Mouse (Mus musculus): ENCODE data around the gene Nmrk2.

The Nmrk2 gene

GRCm38 (mm10) chr10:81216810-81217209 is 15.0 kb upstream of the Nmrk2 start:
- DNase-seq (ENCODE audit: low spot score), result no peak

- no peak for DNase-seq (ENCODE audit: low spot score)
Measured at GRCm38 (mm10) chr10:81216260-81216659, 14.4 kb upstream of the Nmrk2 start.

GRCm38 (mm10) chr10:81210154-81210553 is 8.3 kb upstream of the Nmrk2 start:
- no peak for DNase-seq (ENCODE audit: low spot score)

GRCm38 (mm10) chr10:81204137-81204536 is 2.3 kb upstream of the Nmrk2 start:
- DNase-seq (ENCODE audit: low spot score), result no peak

- DNase-seq (ENCODE audit: low spot score), result no peak
Measured at GRCm38 (mm10) chr10:81202978-81203720, 1.3 kb upstream of the Nmrk2 start.

GRCm38 (mm10) chr10:81200605-81201287 is 1.1 kb downstream of the Nmrk2 start:
- no peak for DNase-seq (ENCODE audit: low spot score)

GRCm38 (mm10) chr10:81200141-81200540 is 1.7 kb downstream of the Nmrk2 start:
- DNase-seq (ENCODE audit: low spot score), result no peak

GRCm38 (mm10) chr10:81198990-81199389 is 2.9 kb downstream of the Nmrk2 start:
- DNase-seq (ENCODE audit: low spot score), result no peak

- no peak for DNase-seq (ENCODE audit: low spot score)
Measured at GRCm38 (mm10) chr10:81198230-81198629, 3.6 kb downstream of the Nmrk2 start.

- DNase-seq (ENCODE audit: low spot score), result no peak
Measured at GRCm38 (mm10) chr10:81197305-81197704, 4.5 kb downstream of the Nmrk2 start.

- DNase-seq (ENCODE audit: low spot score), result no peak
Measured at GRCm38 (mm10) chr10:81196470-81197065, 5.3 kb downstream of the Nmrk2 start.

GRCm38 (mm10) chr10:81195300-81195699 is 6.6 kb downstream of the Nmrk2 start:
- DNase-seq (ENCODE audit: low spot score), result no peak

GRCm38 (mm10) chr10:81193991-81194774 is 7.7 kb downstream of the Nmrk2 start:
- DNase-seq (ENCODE audit: low spot score), result no peak

GRCm38 (mm10) chr10:81192968-81193501 is 8.8 kb downstream of the Nmrk2 start:
- DNase-seq (ENCODE audit: low spot score), result no peak

- no peak for DNase-seq (ENCODE audit: low spot score)
Measured at GRCm38 (mm10) chr10:81192270-81192967, 9.4 kb downstream of the Nmrk2 start.

GRCm38 (mm10) chr10:81191342-81191982 is 10.4 kb downstream of the Nmrk2 start:
- DNase-seq (ENCODE audit: low spot score), result no peak

- DNase-seq (ENCODE audit: low spot score), result no peak
Measured at GRCm38 (mm10) chr10:81190912-81191321, 10.9 kb downstream of the Nmrk2 start.

- no peak for DNase-seq (ENCODE audit: low spot score)
Measured at GRCm38 (mm10) chr10:81190236-81190911, 11.5 kb downstream of the Nmrk2 start.

- DNase-seq (ENCODE audit: low spot score), result no peak
Measured at GRCm38 (mm10) chr10:81189821-81190220, 12.0 kb downstream of the Nmrk2 start.

GRCm38 (mm10) chr10:81187161-81187560 is 14.7 kb downstream of the Nmrk2 start:
- DNase-seq (ENCODE audit: low spot score), result no peak

Data from ovary, postnatal 10 days (tissue).